Mouse (Mus musculus): Measurements from ENCODE around the gene Ppef1.

Ppef1 gene

DNA sequence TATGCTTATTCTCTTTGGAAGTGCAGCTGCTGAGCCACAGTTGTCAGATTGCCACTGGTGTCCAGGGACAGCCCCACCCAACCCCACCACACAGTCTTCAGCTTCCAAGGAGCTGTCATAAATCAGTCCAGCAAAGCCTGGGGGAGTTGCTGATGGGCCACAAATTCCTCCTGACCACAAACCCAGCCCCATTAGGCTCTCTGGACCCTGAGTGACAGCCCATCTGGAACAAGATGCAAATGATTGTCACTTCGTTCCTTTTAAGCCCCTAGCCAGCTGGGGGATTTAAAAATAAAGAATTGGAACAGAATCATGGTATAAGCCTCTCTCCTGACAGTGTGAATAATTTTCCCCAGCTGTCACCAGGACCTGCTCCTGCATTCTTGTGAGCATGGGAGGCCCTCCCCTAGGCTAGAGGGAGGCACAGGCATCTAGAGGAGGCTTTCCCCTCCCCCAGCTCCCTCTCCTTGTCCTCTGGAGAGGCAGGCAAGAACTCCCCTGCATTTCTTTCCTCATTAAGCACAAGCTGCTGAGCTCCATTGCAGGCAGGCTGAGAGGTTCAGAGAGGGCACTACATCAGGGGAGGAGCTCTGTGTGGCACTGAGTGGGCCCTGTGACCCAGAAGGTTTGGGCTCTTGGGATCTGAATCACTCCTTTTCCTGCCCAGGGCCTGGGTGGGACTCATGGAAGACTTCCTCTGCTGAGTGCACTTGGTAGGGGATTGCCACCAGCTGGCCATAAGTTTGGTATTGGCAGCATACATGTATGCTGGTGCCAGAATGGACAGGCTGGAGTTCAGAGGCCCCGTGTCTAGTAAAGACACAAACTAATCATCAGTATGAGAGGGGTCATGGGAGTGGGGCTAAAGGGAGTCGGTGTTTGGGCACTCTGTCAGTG lies 136.8 kb downstream of the Ppef1 start:
- no peak for DNase-seq (ENCODE audit: low spot score in 2 of 2)

DNA sequence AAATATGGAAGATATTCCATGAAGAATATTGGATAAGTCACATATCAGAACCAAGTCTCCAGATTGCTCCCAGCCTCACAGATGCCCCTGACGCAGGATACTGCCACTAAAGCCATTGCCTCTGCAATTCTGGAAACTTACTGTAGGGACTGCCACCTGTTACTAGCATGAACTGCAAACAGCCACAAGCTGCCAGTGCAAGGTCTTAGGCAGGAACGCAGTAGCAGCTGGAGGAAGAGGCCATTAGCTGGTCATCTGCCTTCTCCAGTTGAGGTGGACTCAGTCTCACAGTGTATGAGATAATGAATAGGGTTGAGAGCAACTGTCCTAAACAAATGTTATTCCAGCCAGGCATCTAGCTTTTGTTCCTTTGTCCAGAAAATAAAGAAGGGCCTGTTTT lies 137.5 kb downstream of the Ppef1 start:
- DNase-seq (ENCODE audit: low spot score in 2 of 2) = no peak

DNA sequence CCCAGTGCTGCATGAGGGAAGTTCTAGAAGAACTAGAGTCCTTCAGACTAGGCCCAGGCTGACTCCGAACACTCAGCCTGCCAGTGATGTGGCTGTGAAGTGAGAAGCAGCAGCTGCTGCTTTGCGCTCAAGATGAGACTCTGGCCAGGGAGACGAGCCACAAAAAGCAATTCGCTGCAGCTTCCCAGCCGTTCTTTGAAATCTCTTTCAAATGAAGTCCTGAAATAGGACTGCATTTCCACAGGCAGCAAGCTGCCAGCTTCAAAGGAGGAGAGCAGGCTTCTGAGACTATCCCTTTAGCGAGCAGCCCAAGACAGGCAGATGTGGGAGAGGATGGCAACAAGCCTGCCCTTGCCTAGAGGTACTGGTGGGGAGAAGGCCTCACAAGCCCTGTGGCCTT lies 142.6 kb downstream of the Ppef1 start:
- no peak for DNase-seq (ENCODE audit: low spot score in 2 of 2)

DNA sequence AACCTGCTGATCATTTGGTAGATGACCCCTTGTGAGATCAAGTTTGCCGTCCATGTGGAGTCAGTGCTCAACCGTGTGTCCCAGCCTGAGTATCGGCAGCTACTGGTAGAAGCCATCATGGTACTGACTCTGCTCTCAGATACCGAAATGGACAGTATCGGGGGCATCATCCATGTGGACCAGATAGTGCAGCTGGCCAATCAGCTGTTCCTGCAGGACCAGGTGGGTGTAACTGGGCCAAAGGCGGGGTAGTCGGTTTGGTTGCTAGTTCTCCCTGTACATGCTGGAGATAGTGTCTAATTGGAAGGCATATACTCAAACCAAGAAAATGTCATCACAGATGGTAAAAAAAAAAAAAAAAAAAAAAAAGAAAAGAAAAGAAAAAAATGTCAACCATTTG lies 145.4 kb downstream of the Ppef1 start:
- no peak for DNase-seq (ENCODE audit: low spot score in 2 of 2)

DNA sequence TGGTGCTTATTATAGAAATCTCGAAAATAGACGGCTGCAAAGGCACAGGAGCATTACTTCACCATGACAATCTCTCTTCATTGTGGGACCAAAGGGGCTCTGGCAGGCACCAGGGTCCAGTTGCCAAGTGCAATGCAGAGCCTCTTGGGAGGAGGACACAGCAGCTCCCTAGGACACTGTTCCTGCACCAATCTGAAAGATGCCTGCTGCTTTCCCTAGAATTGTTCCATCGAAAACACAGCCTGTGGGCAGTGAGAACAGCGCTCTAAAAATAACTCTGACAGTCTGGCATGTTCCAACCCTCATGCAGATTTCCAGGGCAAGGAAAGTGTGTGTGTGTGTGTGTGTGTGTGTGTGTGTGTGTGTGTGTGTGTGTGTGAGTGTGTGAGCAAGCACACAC lies 147.0 kb downstream of the Ppef1 start:
- no peak for DNase-seq (ENCODE audit: low spot score in 2 of 2)

DNA sequence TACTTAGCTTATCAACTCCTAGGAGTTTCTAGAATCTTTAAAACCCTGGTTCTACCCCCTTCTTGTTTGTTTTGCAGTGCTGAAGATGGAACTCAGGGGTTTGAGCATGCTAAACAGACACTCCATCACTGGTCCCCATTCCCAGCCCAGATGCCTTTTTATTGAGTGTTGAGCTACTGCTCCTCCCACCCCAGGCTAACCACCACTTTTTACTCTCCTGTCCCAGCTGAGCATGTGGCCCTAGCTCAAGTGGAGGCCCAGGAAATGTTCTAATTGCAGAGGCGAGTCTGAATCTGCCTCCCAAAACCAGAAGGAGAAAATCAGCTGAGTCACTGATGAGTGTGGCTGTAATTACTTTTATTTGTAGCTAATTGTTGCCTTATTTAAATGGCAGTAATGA lies 150.5 kb downstream of the Ppef1 start:
- no peak for DNase-seq (ENCODE audit: low spot score in 2 of 2)

DNA sequence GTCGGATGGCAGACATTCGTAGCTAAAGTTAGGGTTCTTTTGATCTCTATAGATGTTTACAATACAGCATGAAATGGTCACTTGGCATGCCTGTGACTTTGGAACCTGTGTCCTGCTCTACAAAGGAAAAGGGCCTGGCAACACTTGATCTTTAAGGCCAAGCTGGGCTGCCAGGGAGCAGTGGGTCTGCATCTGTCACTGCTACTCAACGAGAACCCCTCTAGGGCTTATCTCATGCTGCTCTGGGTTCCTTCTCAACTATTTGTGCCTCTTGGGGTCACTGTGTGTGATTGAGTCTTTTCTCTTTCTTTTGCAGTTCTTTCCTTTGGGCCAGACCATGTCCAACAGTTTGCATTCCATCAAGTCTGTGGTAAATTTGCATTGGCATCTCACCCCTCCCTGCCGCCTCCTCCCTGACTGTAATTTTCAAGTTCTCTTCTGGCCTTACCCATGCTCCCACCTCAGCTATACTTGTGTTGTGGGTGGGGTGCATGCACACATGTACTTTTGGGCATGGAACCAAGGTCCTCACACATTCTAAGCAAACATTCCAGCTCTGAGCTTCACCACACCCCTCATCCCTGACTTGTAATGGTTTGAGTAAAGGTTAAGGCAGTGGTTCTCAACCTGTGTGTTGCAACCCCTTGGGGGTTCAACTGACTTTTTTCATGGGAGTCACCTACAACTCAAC lies 151.3 kb downstream of the Ppef1 start:
- no peak for DNase-seq (ENCODE audit: low spot score in 2 of 2)

DNA sequence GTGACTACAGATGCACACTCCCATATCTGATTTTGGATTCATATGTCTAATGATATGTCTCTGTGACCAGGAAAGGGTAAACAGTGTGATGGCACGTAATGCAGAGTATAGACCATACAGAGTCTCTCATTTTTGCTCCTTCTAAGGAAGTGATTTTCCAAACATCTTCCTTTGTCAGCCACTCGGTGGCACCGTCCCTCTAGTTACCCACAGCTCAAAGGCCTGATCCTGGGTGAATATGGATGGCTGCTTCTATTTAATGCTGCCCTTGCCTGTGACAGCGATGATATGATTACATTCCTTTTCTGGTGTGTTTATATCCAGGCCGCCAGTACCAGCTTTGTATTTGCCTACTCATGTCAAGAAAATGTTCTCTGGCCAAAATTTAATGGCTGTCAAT lies 152.0 kb downstream of the Ppef1 start:
- DNase-seq (ENCODE audit: low spot score in 2 of 2) = no peak

All from spleen, postnatal 4 days (tissue).